26 mouse cellular contexts compared by ENCODE assay signal in the genomic region with DNA sequence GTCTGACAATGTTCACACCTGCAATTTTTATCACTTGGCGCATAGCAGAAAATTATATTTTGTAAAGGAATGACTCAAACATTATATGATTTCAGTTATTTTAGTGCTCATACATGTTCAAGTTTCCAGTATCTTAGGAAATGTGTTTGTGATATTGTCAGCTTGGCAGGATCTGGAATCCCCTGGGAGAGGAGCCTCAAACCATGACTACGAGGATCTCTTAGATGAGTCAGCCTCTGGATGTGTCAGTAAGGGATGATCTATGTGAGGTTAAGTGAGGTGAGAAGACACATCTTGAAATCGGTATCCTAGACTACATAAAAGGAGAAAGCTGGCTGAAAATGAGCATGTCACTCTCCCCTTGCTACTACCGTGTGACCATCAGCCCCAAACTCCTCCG.
"Had no signal": no experiment of that assay in that cellular context is flagged by ENCODE, and none has a peak within 500 bp of the region (broad histone marks: within the 10 kb centered on the region; RNA-seq: fewer than 3 reads in every experiment).

No protein-coding gene starts in this region.

- ATAC-seq: hindbrain, postnatal 0 days; intestine, embryonic 16.5 days; liver, postnatal 0 days had no signal

- H3K36me3 ChIP-seq: heart, embryonic 10.5 days; heart, embryonic 12.5 days; hindbrain, embryonic 10.5 days; hindbrain, embryonic 12.5 days; kidney, embryonic 15.5 days; limb, embryonic 10.5 days; limb, embryonic 12.5 days; liver, embryonic 13.5 days; liver, embryonic 15.5 days had no signal

- DNase-seq: heart, adult 18-20 months; heart, postnatal 10 days; heart, postnatal 4 days; kidney, adult 11 months; kidney, adult 2 months; kidney, adult 9 months; kidney, postnatal 14 days; kidney, postnatal 36 days; layer of hippocampus, adult 9-11 months; liver; liver, embryonic 13.5 days; liver, postnatal 0 days had no signal

- H3K27ac ChIP-seq: heart, embryonic 10.5 days; hindbrain, embryonic 10.5 days; hindbrain, embryonic 12.5 days; hindbrain, embryonic 14.5 days; hindbrain, postnatal 0 days; kidney, embryonic 15.5 days; kidney, postnatal 0 days; left cerebral cortex, adult 2 months; limb, embryonic 10.5 days; limb, embryonic 12.5 days; liver, embryonic 13.5 days; liver, embryonic 15.5 days had no signal

- H3K4me1 ChIP-seq: heart, embryonic 10.5 days; heart, embryonic 12.5 days; hindbrain, embryonic 12.5 days; kidney, embryonic 15.5 days; limb, embryonic 10.5 days; limb, embryonic 12.5 days; liver, embryonic 13.5 days; liver, embryonic 15.5 days had no signal

- H3K4me3 ChIP-seq: heart, embryonic 10.5 days; heart, embryonic 12.5 days; hindbrain, embryonic 10.5 days; hindbrain, embryonic 12.5 days; kidney, embryonic 15.5 days; left cerebral cortex, adult 2 months; limb, embryonic 10.5 days; limb, embryonic 12.5 days; liver, embryonic 13.5 days; liver, embryonic 15.5 days had no signal

- H3K27me3 ChIP-seq: heart, embryonic 12.5 days; hindbrain, embryonic 12.5 days; kidney, embryonic 15.5 days; limb, embryonic 12.5 days; liver, embryonic 13.5 days; liver, embryonic 15.5 days had no signal

- H3K9ac ChIP-seq: heart, embryonic 12.5 days; hindbrain, embryonic 12.5 days; hindbrain, embryonic 14.5 days; kidney, embryonic 15.5 days; limb, embryonic 12.5 days; liver, embryonic 13.5 days; liver, embryonic 15.5 days; liver, postnatal 0 days had no signal

- H3K9me3 ChIP-seq: liver, embryonic 13.5 days; liver, embryonic 15.5 days had no signal

- H3K4me2 ChIP-seq: heart, embryonic 12.5 days; hindbrain, embryonic 12.5 days; hindbrain, embryonic 14.5 days; kidney, embryonic 15.5 days; limb, embryonic 12.5 days; liver, embryonic 11.5 days; liver, embryonic 13.5 days; liver, embryonic 15.5 days had no signal
